Mouse (Mus musculus) Patski (cell line): ENCODE data around the gene Camta1. TPM values are rescaled to one million over a fixed set of nuclear protein-coding genes. Genes with fewer than 3 reads are reported as not detected.
"Not testable (repeated sequence)": the region's sequence is repeated elsewhere in the genome, so short reads cannot be mapped to it uniquely, and the experiment has no call there.

Experiments
- ATAC-seq: fragments of 100-300 bp; one replicate; pipeline ENCODE4 v1.8.0; 2021
- CTCF ChIA-PET: fragments of 350-600 bp; sonication (Branson Sonifier 250); formaldehyde crosslinking; loops from one replicate; lab custom pipeline; 2022; ENCODE audit warnings: inconsistent platforms; lab: Charles Lee
- POLR2A ChIA-PET: fragments of 350-600 bp; sonication (Branson Sonifier 250); formaldehyde crosslinking; loops from one replicate; lab custom pipeline; 2022; ENCODE audit warnings: antibody characterized with exemption, inconsistent platforms; lab: Charles Lee
- DNase-seq: peaks from one replicate; pipeline ENCODE4 v3.0.0-alpha.2; 2011; ENCODE audit warnings: low read depth, low spot score
- H3K27me3 ChIP-seq: fragments of 371-371 bp; one replicate; pipeline ENCODE4 v1.5.1; 2021
- CTCF ChIP-seq: fragments of 100-300 bp; IDR thresholded peaks from one replicate; pipeline ENCODE4 v1.5.1; 2021
- in situ Hi-C: fragments of 300-500 bp; cut with MboI; formaldehyde crosslinking; loops from 3 replicates; pipeline ENCODE4 v1.11.1; 2018; ENCODE audit warnings: low pct_unique_long_range_greater_than_20kb, mixed read lengths
- polyA plus RNA-seq: library from polyadenylated mRNA; unstranded; gene quantifications from one replicate; pipeline ENCODE4 v1.2.3, GENCODE M21; 2021

Camta1 gene
- polyA plus RNA-seq, 1 experiment from 2014 or later = 28.0 TPM

GRCm38 (mm10) chr4:151024152-151024551, 837.5 kb downstream of the Camta1 start:
- no peaks in the 10 kb centered on the region for H3K27me3 ChIP-seq
- in situ Hi-C loops = no loop called here
- ChIA-PET CTCF (interaction anchor here (0.8 to 1.3 kb wide), 2 partner anchors 17 to 58 kb away, joined by 3 read pairs; no protein-coding TSS in a partner anchor), POLR2A (no interaction called here)
- no peak for DNase-seq
- no peak for ATAC-seq
- TF ChIP-seq CTCF = no peak

- CTCF ChIA-PET = interaction anchor here (1.9 kb wide), 1 partner anchor 51 kb away, joined by 4 read pairs; no protein-coding TSS in a partner anchor
- DNase-seq, POLR2A ChIA-PET: not testable (repeated sequence)
Measured at GRCm38 (mm10) chr4:151017356-151017755, 844.3 kb downstream of the Camta1 start.

DNA sequence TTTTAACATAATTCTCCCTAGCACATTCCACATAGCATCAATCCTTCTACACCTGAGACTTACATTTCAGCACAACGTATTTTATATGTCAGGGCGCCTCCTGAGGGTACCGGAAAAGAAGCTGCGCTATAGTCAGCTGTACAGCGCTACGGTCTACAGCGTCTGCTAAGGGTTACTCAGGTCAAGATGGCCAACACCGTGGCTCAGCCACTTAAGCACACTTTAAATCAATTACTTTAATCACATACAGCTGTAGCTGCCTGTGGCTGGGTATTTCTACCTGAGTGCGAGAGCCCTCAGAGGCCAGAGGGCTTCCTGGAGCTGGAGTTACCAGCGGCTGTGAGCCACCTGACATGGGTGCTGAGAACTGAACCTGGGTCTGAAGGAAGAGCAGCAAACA, 845.7 kb downstream of the Camta1 start:
- ChIA-PET CTCF (interaction anchor here (1.9 kb wide), 1 partner anchor 50 kb away, joined by 4 read pairs; no protein-coding TSS in a partner anchor), POLR2A (no interaction called here)
- no peaks in the 10 kb centered on the region for H3K27me3 ChIP-seq
- in situ Hi-C loops = no loop called here
- no peak for TF ChIP-seq CTCF
- no peak for DNase-seq
- no peak for ATAC-seq

More at GRCm38 (mm10) chr4:151017356-151017755, 844.3 kb downstream of the Camta1 start:
- H3K27me3 ChIP-seq, in situ Hi-C loops, ATAC-seq: not testable (repeated sequence)

DNA sequence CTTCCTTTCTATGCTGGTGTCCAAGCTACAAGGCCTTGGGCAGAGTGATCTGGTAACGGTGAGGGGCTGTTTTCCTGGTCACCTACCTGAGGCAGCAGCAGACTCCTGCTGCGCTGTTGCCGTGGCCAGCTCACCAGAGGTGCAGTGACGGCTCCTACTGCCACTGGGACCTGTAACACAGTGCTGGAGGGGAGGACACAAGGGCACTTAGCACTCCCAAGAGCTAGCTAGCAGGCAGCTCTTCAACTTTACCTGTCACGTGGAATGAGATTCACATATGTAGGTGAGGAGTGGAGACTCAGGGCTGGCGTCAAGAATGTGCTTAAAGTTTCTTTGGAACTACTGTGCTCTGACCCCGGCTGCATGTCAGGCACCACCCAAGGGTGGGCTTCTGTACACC, 851.4 kb downstream of the Camta1 start:
- TF ChIP-seq CTCF = no peak
- CTCF ChIA-PET = no interaction called here
- DNase-seq (no peak), ATAC-seq (no peak)
- POLR2A ChIA-PET = no interaction called here
- in situ Hi-C loops = no loop called here
- no peaks in the 10 kb centered on the region for H3K27me3 ChIP-seq

DNA sequence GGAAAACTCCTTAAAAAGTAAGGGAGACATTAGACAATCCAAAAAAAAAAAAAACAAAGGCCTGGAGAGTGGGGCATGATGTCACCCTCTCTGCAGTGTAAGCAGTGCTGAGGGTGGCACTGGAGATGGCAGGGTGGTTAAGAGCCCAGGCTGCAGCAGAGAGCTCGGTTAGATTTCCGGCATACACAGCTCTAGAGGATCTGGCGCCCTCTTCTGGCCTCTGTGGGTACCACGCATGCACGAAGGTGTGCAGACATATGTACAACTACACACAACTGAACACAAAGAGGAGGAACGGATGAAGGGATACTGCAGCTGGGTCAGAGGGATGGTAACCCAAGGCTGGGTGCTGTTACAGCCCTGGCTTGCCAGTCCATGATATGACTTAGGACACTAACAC, 854.7 kb downstream of the Camta1 start:
- CTCF ChIA-PET = interaction anchor here (0.8 to 1.0 kb wide), 3 partner anchors 20 to 39 kb away, joined by 3 to 4 read pairs (median 3); no protein-coding TSS in a partner anchor
- DNase-seq = no peak

GRCm38 (mm10) chr4:151005656-151006318, 855.9 kb downstream of the Camta1 start:
- ATAC-seq (no peak), DNase-seq (no peak)
- in situ Hi-C loops = no loop called here
- TF ChIP-seq CTCF = no peak
- ChIA-PET POLR2A (no interaction called here), CTCF (no interaction called here)
- H3K27me3 ChIP-seq = no peaks in the 10 kb centered on the region

More for the DNA sequence above, 854.7 kb downstream of the Camta1 start:
- no peak for TF ChIP-seq CTCF
- POLR2A ChIA-PET = no interaction called here
- H3K27me3 ChIP-seq = no peaks in the 10 kb centered on the region
- in situ Hi-C loops = no loop called here
- ATAC-seq = no peak

- H3K27me3 ChIP-seq = no peaks in the 10 kb centered on the region
- in situ Hi-C loops = no loop called here
- DNase-seq = no peak
- no peak for TF ChIP-seq CTCF
- CTCF ChIA-PET = interaction anchor here (1.1 kb wide), 1 partner anchor 35 kb away, joined by 3 read pairs; no protein-coding TSS in a partner anchor
- POLR2A ChIA-PET = no interaction called here
- ATAC-seq = no peak
Measured at GRCm38 (mm10) chr4:151001397-151001796, 860.3 kb downstream of the Camta1 start.

- no peak for TF ChIP-seq CTCF
- ATAC-seq (no peak), DNase-seq (no peak)
- POLR2A ChIA-PET = interaction anchor here (0.7 to 1.0 kb wide), 2 partner anchors 9 to 399 kb away, joined by 3 read pairs; no protein-coding TSS in a partner anchor
- H3K27me3 ChIP-seq = no peaks in the 10 kb centered on the region
- CTCF ChIA-PET = interaction anchor here (1.4 kb wide), 1 partner anchor 79 kb away, joined by 3 read pairs; no protein-coding TSS in a partner anchor
- in situ Hi-C loops = no loop called here
Measured at GRCm38 (mm10) chr4:150998626-150999025, 863.0 kb downstream of the Camta1 start.

DNA sequence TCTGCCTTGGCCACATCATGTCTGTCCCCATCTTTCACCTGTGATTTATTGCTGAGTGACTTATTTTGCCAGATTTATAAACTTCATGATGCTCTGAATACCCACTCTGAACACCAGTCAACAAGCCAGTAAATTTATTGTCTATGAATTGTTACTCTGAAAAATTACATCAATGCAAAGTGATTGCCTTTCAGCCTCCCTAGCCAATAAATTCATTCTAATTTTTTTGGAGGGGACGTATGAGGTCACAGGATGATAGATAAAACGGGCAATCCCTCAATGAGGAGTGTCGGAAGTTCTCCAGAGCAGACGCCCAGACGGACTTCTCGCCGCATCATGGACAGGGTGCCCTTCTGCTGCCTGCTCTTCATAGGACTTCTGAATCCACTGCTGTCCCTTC, 864.9 kb downstream of the Camta1 start, which contains the start of gene Uts2:
Uts2 (plus strand) TSS at position 301 of the 400 bp plus-strand sequence.
- in situ Hi-C loops = no loop called here
- DNase-seq (no peak), ATAC-seq (no peak)
- CTCF ChIA-PET = no interaction called here
- no peaks in the 10 kb centered on the region for H3K27me3 ChIP-seq
- POLR2A ChIA-PET = no interaction called here
- TF ChIP-seq CTCF = no peak

GRCm38 (mm10) chr4:150990148-150990547, 871.5 kb downstream of the Camta1 start:
- CTCF ChIA-PET = interaction anchor here (1.4 to 1.7 kb wide), 2 partner anchors 23 to 30 kb away, joined by 4 to 6 read pairs; no protein-coding TSS in a partner anchor
- no peaks in the 10 kb centered on the region for H3K27me3 ChIP-seq
- no peak for ATAC-seq
- DNase-seq = no peak
- peak; percentile 46 for TF ChIP-seq CTCF
- POLR2A ChIA-PET = interaction anchor here (1.3 kb wide), 1 partner anchor 9 kb away, joined by 3 read pairs; no protein-coding TSS in a partner anchor
- in situ Hi-C loops = no loop called here

- ChIA-PET CTCF (interaction anchor here (1.5 kb wide), 1 partner anchor 9 kb away, joined by 7 read pairs; no protein-coding TSS in a partner anchor), POLR2A (no interaction called here)
- in situ Hi-C loops = no loop called here
- TF ChIP-seq CTCF = no peak
- H3K27me3 ChIP-seq = no peaks in the 10 kb centered on the region
- DNase-seq (no peak), ATAC-seq (no peak)
Measured at GRCm38 (mm10) chr4:150980153-150980552, 881.5 kb downstream of the Camta1 start.
